Mouse (Mus musculus): ENCODE data around the gene Osgep.
"Not testable (repeated sequence)": the region's sequence is repeated elsewhere in the genome, so short reads cannot be mapped to it uniquely, and the experiment has no call there.

Gene Osgep

GRCm38 (mm10) chr14:50936649-50937048 lies 12.0 kb upstream of the Osgep start:
- intact Hi-C loops (cut with DNase I): no loop called here

DNA sequence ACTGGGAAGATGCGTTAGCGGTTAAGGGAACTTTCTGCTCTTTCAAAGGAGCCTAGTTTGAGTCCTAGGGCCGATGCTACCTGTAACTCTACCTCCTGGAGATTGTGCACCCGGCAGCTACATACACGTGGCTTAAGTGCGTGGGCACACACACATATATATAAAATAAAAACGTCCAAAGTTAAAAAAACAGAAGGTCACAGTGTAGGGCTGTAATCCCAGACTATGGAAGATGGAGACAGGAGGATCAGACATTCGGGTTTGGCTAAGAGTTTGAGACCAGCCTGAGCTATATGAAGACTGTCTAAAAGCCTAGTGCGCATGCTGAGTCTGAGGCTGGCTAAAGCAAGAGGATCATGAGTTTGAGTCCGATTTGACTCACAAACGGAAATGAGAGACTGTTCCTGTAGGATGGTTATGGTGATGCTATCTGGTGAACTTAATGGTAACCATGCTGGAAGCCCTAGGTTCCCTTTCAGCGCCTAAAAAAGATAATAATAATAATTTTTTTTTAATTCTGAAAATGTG lies 6.9 kb upstream of the Osgep start:
- intact Hi-C loops (cut with DNase I): loop anchor here (5.0 kb wide), 1 partner anchor 59 kb away; the partner anchor contains the start of gene Tep1

- intact Hi-C loops (cut with DNase I): loop anchor here (5.0 kb wide), 1 partner anchor 59 kb away; the partner anchor contains the start of gene Tep1
These were observed 6.2 kb upstream of the Osgep start, which contains the start of the genes Pip4p1 and Pnp for GRCm38 (mm10) chr14:50930754-50931492. Gene Pip4p1, minus strand, starts transcription at chr14:50930856. Gene Pnp, plus strand, starts transcription at chr14:50931082.

- intact Hi-C loops (cut with DNase I): loop anchor here (5.0 kb wide), 1 partner anchor 58 kb away; the partner anchor contains the start of gene Tep1
These were observed 5.7 kb upstream of the Osgep start for GRCm38 (mm10) chr14:50930377-50930753.

- intact Hi-C loops (cut with DNase I): loop anchor here (5.0 to 10.0 kb wide), 2 partner anchors 58 to 125 kb away; partner anchors contain the start of genes Ccnb1ip1, Parp2 and Tep1
These were observed 5.3 kb upstream of the Osgep start for GRCm38 (mm10) chr14:50929951-50930350.

DNA sequence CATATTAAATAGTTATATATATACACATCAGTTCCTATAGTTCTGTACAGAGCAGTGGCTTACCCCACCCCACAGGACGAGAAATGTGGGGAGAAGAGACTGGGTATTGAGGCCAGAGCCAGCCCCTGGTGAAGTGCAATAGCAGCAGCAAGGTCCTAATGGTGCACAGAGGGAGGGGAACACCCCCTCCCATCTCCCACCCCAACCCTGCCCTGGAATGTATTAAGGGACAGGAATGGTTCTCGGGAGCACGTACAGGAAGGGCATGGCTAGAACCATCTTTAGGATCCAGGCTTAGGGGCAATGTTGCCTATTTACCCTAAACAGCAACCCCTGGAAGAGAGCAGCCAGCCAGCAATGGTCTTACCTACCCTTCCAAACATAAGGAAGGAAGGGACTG lies 2.7 kb upstream of the Osgep start:
- intact Hi-C loops (cut with DNase I): loop anchor here (10.0 kb wide), 1 partner anchor 123 kb away; the partner anchor contains the start of genes Ccnb1ip1 and Parp2

DNA sequence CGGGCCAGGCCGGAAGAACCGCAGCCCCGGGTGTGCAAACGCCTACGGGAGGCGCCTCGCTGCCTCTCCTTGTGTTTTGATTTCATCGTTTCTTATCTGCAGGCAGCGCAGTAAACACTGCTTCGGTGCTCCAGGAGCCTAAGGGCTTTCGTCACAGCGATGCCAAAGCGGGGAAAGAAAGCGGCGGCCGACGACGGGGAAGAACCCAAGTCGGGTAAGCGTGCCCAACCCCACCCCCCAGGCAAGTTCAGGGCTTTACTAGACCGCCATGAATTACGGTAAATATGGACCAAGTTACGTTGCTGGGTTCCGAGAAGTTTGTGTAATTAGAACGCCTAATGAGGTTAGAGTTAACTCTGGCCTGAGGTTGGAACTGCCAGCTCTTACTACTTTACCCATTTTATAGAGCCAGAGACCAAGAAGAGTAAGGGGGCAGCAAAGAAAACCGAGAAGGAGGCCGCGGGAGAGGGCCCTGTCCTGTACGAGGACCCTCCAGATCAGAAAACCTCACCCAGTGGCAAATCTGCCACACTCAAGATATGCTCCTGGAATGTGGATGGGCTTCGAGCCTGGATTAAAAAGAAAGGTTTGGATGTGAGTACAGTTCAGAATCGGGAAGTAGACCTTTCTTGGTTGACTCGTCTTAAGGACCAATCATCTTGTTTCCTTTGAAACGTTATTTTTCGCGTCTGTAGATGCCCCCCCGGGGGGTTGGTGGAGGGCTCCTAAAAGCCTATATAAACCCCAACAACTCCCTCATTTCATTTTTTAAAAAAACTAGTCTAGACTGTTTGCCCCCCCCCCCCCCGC lies 623 bp upstream of the Osgep start:
- intact Hi-C loops (cut with DNase I): loop anchor here (10.0 kb wide), 1 partner anchor 121 kb away; the partner anchor contains the start of genes Ccnb1ip1 and Parp2

- intact Hi-C loops (cut with DNase I): loop anchor here (10.0 kb wide), 1 partner anchor 119 kb away; the partner anchor contains the start of genes Ccnb1ip1 and Parp2
These were observed 1.3 kb downstream of the Osgep start for GRCm38 (mm10) chr14:50923437-50923836.

DNA sequence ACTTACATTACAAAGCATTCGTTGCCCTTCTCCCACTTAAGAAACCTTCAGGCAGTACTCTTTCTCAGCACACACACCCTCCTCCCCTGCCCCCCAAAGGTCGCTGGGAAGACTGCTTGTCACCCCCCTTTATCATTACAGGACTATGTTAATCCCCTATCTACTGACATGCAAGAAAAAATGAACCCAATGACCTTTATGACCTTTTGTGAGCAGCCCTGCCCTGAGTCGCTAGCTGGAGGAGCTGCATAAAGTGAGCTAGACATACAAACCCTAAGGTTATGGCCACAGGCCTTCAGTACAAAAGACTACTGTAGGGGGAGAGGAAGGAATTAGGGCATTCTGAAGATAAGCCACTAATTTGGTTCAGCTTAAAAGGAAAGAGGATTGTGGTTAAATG lies 13.3 kb downstream of the Osgep start:
- intact Hi-C loops (cut with DNase I): no loop called here

DNA sequence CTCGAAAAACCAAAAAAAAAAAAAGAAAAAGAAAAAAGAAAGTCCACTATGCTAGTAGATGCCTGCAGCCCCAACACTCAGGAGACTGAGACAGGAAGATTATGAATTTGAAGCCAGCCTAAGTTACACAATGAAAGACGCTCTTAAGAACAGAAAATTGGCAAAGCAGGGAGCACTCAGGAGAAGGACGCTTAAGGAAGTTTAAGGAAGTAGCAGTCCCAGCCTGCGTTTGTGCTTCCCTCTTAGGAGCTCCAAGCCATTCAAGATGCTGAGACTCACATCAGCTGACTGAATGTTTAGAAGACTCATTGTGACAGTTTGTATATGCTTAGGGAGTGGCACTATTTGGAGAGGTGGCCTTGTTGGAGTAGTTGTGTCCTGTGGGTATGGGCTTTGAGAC lies 16.6 kb downstream of the Osgep start:
- intact Hi-C loops (cut with DNase I): no loop called here

- intact Hi-C loops (cut with DNase I): not testable (repeated sequence)
These were observed 19.4 kb downstream of the Osgep start for GRCm38 (mm10) chr14:50905327-50905726.

- intact Hi-C loops (cut with DNase I): no loop called here
These were observed 19.9 kb downstream of the Osgep start for GRCm38 (mm10) chr14:50904828-50905129.

GRCm38 (mm10) chr14:50903973-50904827 lies 20.5 kb downstream of the Osgep start:
- intact Hi-C loops (cut with DNase I): no loop called here

DNA sequence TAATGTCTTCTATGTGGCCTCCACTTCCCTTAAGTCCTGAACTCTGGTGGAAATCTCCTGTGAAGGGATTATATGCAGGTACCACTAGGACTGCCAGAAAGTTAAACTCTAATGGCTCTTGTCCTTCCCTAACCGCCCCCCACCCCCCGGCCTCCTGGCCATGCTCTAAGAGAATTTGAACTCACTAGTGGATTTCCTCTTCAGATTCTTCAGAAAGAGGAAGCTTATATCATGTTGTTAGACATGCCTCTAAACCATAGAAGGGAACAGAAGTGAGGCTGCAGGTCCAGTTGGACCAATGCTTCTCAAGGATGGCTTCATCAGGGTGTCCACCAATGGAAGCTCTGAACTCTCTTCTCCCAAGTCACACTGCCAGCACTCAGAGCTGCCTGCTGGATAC lies 26.7 kb downstream of the Osgep start:
- intact Hi-C loops (cut with DNase I): not testable (repeated sequence)

DNA sequence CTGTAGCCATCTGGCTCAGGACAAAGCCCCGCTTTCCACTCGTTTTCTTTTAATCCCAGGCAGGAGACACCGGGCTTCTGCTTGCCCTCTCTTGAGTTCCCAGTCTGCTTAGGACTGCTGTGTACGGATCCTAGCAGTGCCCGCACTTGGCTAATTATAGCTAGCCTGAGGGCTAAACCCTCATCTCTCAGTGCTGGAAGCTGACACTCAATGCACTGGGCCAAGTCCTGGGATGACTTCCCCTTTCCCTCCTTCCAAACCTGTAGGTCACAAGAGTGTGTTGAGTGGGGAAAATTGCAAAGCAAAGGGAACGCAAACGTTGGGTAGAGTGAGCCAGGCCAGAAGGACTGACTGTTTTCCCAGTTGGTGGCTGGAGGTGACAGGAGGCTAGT lies 27.3 kb downstream of the Osgep start, which contains the start of gene Klhl33:
Klhl33 (minus strand) TSS at position 134 of the 392 bp plus-strand sequence.
- intact Hi-C loops (cut with DNase I): no loop called here

GRCm38 (mm10) chr14:50896747-50897373 lies 27.8 kb downstream of the Osgep start:
- intact Hi-C loops (cut with DNase I): no loop called here

DNA sequence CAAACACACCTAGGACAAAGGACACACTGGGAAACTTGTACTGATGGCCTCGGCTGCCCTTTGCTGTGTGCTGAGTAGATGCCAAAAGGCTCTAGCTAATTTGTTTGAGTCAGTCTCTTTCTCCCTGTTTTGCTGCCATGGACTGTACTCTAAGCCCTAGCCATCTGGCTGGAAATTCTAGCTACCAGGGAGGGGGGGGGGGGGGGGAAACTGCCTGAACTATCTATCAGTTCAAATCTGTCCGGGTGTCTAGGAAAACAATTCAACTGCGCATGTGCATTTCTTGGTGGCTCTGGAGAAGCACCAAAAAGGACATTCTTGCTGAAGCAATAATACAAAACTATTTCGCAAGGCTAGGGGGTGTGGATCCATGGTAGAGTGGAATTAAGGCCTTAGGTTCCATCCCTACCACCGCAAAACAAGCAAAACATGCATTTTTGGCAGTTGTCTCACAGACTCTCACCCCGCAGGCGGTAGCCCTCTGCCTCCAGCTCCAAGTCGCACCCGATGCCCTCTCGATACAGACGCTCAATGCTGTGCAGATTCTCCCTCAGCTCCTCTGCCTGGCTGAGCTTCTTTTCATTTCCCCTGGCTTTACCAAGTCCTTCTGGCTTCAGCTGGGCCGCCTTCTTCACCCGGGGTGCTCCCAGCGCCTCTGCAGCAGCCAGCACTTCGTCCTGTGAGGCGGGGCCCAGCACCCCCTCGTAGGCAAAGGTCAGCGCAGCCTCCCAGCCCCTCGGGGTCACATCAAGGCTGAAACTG lies 28.5 kb downstream of the Osgep start:
- intact Hi-C loops (cut with DNase I): no loop called here

DNA sequence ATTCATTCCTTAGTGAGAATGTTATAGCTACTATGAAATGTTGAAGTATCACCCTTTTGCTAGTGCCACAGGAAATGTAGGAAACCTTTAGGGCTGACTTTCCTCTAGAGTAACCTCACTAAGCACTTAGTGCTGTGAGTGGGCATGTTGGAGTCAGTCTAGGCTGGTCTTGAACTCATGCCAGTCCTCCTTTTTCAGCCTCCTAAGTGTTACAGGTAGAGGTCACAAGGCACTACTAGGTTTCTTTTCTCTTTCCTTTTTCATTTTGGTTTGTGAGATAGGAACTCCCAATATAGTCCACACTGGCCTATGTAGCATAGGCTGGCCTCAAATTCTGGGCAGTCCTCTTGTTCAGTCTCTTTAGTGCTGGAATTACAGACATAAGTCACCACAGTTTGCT lies 29.3 kb downstream of the Osgep start:
- intact Hi-C loops (cut with DNase I): no loop called here
